Mouse (Mus musculus): ENCODE results near the gene Pkp4. TPM values are rescaled to one million over a fixed set of nuclear protein-coding genes. Genes with fewer than 3 reads are reported as not detected.

The Pkp4 gene
- polyA plus RNA-seq, 1 experiment from 2014 or later: 16.2 TPM

- no peaks in the 10 kb centered on the region for H3K27me3 ChIP-seq (ENCODE audit: control insufficient read depth, insufficient read depth, low read length)
- no peaks in the 10 kb centered on the region for H3K36me3 ChIP-seq (ENCODE audit: control insufficient read depth, insufficient read depth, low read length)
- no peak for DNase-seq (ENCODE audit: low spot score)
- no peaks in the 10 kb centered on the region for H3K4me1 ChIP-seq (ENCODE audit: control insufficient read depth, insufficient read depth, low read length)
- no peak overlapping the region for H3K9ac ChIP-seq (ENCODE audit: low read length)
- no peak overlapping the region for H3K4me3 ChIP-seq (ENCODE audit: low read depth, low read length)
- ATAC-seq (ENCODE audit: insufficient read depth, low FRiP score, low TSS enrichment): no peak
- no peaks in the 10 kb centered on the region for H3K9me3 ChIP-seq (ENCODE audit: control insufficient read depth, low read length)
- H3K27ac ChIP-seq (ENCODE audit: low read depth, low read length): no peak overlapping the region
- no peak overlapping the region for H3K4me2 ChIP-seq (ENCODE audit: low read depth)
- WGBS: 92% methylated on average over 6 of the region's 6 CpGs
These were observed 57.3 kb downstream of the Pkp4 start for GRCm38 (mm10) chr2:59217931-59218330.

- Histone ChIP-seq H3K4me2 (ENCODE audit: low read depth) (no peak overlapping the region), H3K36me3 (ENCODE audit: control insufficient read depth, insufficient read depth, low read length) (no peaks in the 10 kb centered on the region), H3K9ac (ENCODE audit: low read length) (no peak overlapping the region), H3K4me3 (ENCODE audit: low read depth, low read length) (no peak overlapping the region), H3K4me1 (ENCODE audit: control insufficient read depth, insufficient read depth, low read length) (no peaks in the 10 kb centered on the region), H3K27me3 (ENCODE audit: control insufficient read depth, insufficient read depth, low read length) (no peaks in the 10 kb centered on the region), H3K9me3 (ENCODE audit: control insufficient read depth, low read length) (no peaks in the 10 kb centered on the region), H3K27ac (ENCODE audit: low read depth, low read length) (no peak overlapping the region)
- 62% methylated on average over 9 of the region's 9 CpGs for WGBS
- no peak for DNase-seq (ENCODE audit: low spot score)
- no peak for ATAC-seq (ENCODE audit: insufficient read depth, low FRiP score, low TSS enrichment)
These were observed 59.5 kb downstream of the Pkp4 start for GRCm38 (mm10) chr2:59219997-59220789.

- WGBS: 91% methylated on average over 4 of the region's 4 CpGs
- no peaks in the 10 kb centered on the region for H3K27me3 ChIP-seq (ENCODE audit: control insufficient read depth, insufficient read depth, low read length)
- H3K4me1 ChIP-seq (ENCODE audit: control insufficient read depth, insufficient read depth, low read length): no peaks in the 10 kb centered on the region
- no peak overlapping the region for H3K4me2 ChIP-seq (ENCODE audit: low read depth)
- H3K36me3 ChIP-seq (ENCODE audit: control insufficient read depth, insufficient read depth, low read length): no peaks in the 10 kb centered on the region
- H3K9me3 ChIP-seq (ENCODE audit: control insufficient read depth, low read length): no peaks in the 10 kb centered on the region
- H3K9ac ChIP-seq (ENCODE audit: low read length): no peak overlapping the region
- H3K4me3 ChIP-seq (ENCODE audit: low read depth, low read length): no peak overlapping the region
- DNase-seq (ENCODE audit: low spot score) (no peak), ATAC-seq (ENCODE audit: insufficient read depth, low FRiP score, low TSS enrichment) (no peak)
- no peak overlapping the region for H3K27ac ChIP-seq (ENCODE audit: low read depth, low read length)
These were observed 65.7 kb downstream of the Pkp4 start for GRCm38 (mm10) chr2:59226383-59226782.

GRCm38 (mm10) chr2:59227011-59227410 lies 66.4 kb downstream of the Pkp4 start:
- no peaks in the 10 kb centered on the region for H3K9me3 ChIP-seq (ENCODE audit: control insufficient read depth, low read length)
- H3K27me3 ChIP-seq (ENCODE audit: control insufficient read depth, insufficient read depth, low read length): no peaks in the 10 kb centered on the region
- no peak overlapping the region for H3K4me3 ChIP-seq (ENCODE audit: low read depth, low read length)
- 85% methylated on average over 3 of the region's 3 CpGs for WGBS
- H3K27ac ChIP-seq (ENCODE audit: low read depth, low read length): no peak overlapping the region
- no peak overlapping the region for H3K4me2 ChIP-seq (ENCODE audit: low read depth)
- no peak overlapping the region for H3K9ac ChIP-seq (ENCODE audit: low read length)
- ATAC-seq (ENCODE audit: insufficient read depth, low FRiP score, low TSS enrichment): no peak
- no peaks in the 10 kb centered on the region for H3K4me1 ChIP-seq (ENCODE audit: control insufficient read depth, insufficient read depth, low read length)
- no peaks in the 10 kb centered on the region for H3K36me3 ChIP-seq (ENCODE audit: control insufficient read depth, insufficient read depth, low read length)
- DNase-seq (ENCODE audit: low spot score): no peak

GRCm38 (mm10) chr2:59227508-59228263 lies 67.0 kb downstream of the Pkp4 start:
- H3K27ac ChIP-seq (ENCODE audit: low read depth, low read length): no peak overlapping the region
- WGBS: 77% methylated on average over 8 of the region's 8 CpGs
- DNase-seq (ENCODE audit: low spot score) (no peak), ATAC-seq (ENCODE audit: insufficient read depth, low FRiP score, low TSS enrichment) (no peak)
- no peak overlapping the region for H3K4me3 ChIP-seq (ENCODE audit: low read depth, low read length)
- no peak overlapping the region for H3K9ac ChIP-seq (ENCODE audit: low read length)
- no peaks in the 10 kb centered on the region for H3K4me1 ChIP-seq (ENCODE audit: control insufficient read depth, insufficient read depth, low read length)
- no peaks in the 10 kb centered on the region for H3K27me3 ChIP-seq (ENCODE audit: control insufficient read depth, insufficient read depth, low read length)
- no peaks in the 10 kb centered on the region for H3K9me3 ChIP-seq (ENCODE audit: control insufficient read depth, low read length)
- no peaks in the 10 kb centered on the region for H3K36me3 ChIP-seq (ENCODE audit: control insufficient read depth, insufficient read depth, low read length)
- H3K4me2 ChIP-seq (ENCODE audit: low read depth): no peak overlapping the region

GRCm38 (mm10) chr2:59229250-59229895 lies 68.7 kb downstream of the Pkp4 start:
- no peak overlapping the region for H3K9ac ChIP-seq (ENCODE audit: low read length)
- no peaks in the 10 kb centered on the region for H3K36me3 ChIP-seq (ENCODE audit: control insufficient read depth, insufficient read depth, low read length)
- no peaks in the 10 kb centered on the region for H3K4me1 ChIP-seq (ENCODE audit: control insufficient read depth, insufficient read depth, low read length)
- H3K9me3 ChIP-seq (ENCODE audit: control insufficient read depth, low read length): no peaks in the 10 kb centered on the region
- WGBS: 86% methylated on average over 11 of the region's 11 CpGs
- no peak overlapping the region for H3K4me2 ChIP-seq (ENCODE audit: low read depth)
- DNase-seq (ENCODE audit: low spot score): no peak
- no peak overlapping the region for H3K27ac ChIP-seq (ENCODE audit: low read depth, low read length)
- H3K27me3 ChIP-seq (ENCODE audit: control insufficient read depth, insufficient read depth, low read length): no peaks in the 10 kb centered on the region
- no peak overlapping the region for H3K4me3 ChIP-seq (ENCODE audit: low read depth, low read length)
- no peak for ATAC-seq (ENCODE audit: insufficient read depth, low FRiP score, low TSS enrichment)

- Histone ChIP-seq H3K4me2 (ENCODE audit: low read depth) (no peak overlapping the region), H3K36me3 (ENCODE audit: control insufficient read depth, insufficient read depth, low read length) (no peaks in the 10 kb centered on the region), H3K9ac (ENCODE audit: low read length) (no peak overlapping the region), H3K9me3 (ENCODE audit: control insufficient read depth, low read length) (no peaks in the 10 kb centered on the region), H3K4me1 (ENCODE audit: control insufficient read depth, insufficient read depth, low read length) (no peaks in the 10 kb centered on the region), H3K27ac (ENCODE audit: low read depth, low read length) (no peak overlapping the region), H3K27me3 (ENCODE audit: control insufficient read depth, insufficient read depth, low read length) (no peaks in the 10 kb centered on the region), H3K4me3 (ENCODE audit: low read depth, low read length) (no peak overlapping the region)
- DNase-seq (ENCODE audit: low spot score) (no peak), ATAC-seq (ENCODE audit: insufficient read depth, low FRiP score, low TSS enrichment) (no peak)
- 27% methylated on average over 9 of the region's 9 CpGs for WGBS
These were observed 70.0 kb downstream of the Pkp4 start for GRCm38 (mm10) chr2:59230656-59231055.

- Histone ChIP-seq H3K9ac (ENCODE audit: low read length) (no peak overlapping the region), H3K9me3 (ENCODE audit: control insufficient read depth, low read length) (no peaks in the 10 kb centered on the region), H3K27me3 (ENCODE audit: control insufficient read depth, insufficient read depth, low read length) (no peaks in the 10 kb centered on the region), H3K4me2 (ENCODE audit: low read depth) (no peak overlapping the region), H3K36me3 (ENCODE audit: control insufficient read depth, insufficient read depth, low read length) (no peaks in the 10 kb centered on the region), H3K27ac (ENCODE audit: low read depth, low read length) (no peak overlapping the region), H3K4me3 (ENCODE audit: low read depth, low read length) (no peak overlapping the region), H3K4me1 (ENCODE audit: control insufficient read depth, insufficient read depth, low read length) (no peaks in the 10 kb centered on the region)
- ATAC-seq (ENCODE audit: insufficient read depth, low FRiP score, low TSS enrichment): no peak
- 89% methylated on average over 5 of the region's 5 CpGs for WGBS
- no peak for DNase-seq (ENCODE audit: low spot score)
These were observed 70.9 kb downstream of the Pkp4 start for GRCm38 (mm10) chr2:59231514-59231913.

All from neural tube, embryonic 11.5 days (tissue).